Mouse (Mus musculus) forelimb bud, embryonic 11.5 days (tissue): Measurements from ENCODE around the gene Tmem143.
"Not testable (repeated sequence)": the region's sequence is repeated elsewhere in the genome, so short reads cannot be mapped to it uniquely, and the experiment has no call there.

Source experiments
- DNase-seq: peaks from one replicate; pipeline ENCODE4 v3.0.0-alpha.2; 2012; ENCODE audit warnings: low read depth, low spot score

Tmem143 gene

GRCm38 (mm10) chr7:45896517-45897257 is at the start of gene Tmem143, which contains the start of gene Syngr4:
Gene Tmem143 (plus strand): TSS chr7:45896941.
Gene Syngr4 (minus strand): TSS chr7:45896714.
- DNase-seq = peak; percentile 99

GRCm38 (mm10) chr7:45848447-45849027 is 48.2 kb upstream of the Tmem143 start:
- DNase-seq = no peak

- no peak for DNase-seq
These were observed 46.1 kb upstream of the Tmem143 start for GRCm38 (mm10) chr7:45850661-45851060.

- no peak for DNase-seq
These were observed 43.7 kb upstream of the Tmem143 start for GRCm38 (mm10) chr7:45853089-45853488.

DNA sequence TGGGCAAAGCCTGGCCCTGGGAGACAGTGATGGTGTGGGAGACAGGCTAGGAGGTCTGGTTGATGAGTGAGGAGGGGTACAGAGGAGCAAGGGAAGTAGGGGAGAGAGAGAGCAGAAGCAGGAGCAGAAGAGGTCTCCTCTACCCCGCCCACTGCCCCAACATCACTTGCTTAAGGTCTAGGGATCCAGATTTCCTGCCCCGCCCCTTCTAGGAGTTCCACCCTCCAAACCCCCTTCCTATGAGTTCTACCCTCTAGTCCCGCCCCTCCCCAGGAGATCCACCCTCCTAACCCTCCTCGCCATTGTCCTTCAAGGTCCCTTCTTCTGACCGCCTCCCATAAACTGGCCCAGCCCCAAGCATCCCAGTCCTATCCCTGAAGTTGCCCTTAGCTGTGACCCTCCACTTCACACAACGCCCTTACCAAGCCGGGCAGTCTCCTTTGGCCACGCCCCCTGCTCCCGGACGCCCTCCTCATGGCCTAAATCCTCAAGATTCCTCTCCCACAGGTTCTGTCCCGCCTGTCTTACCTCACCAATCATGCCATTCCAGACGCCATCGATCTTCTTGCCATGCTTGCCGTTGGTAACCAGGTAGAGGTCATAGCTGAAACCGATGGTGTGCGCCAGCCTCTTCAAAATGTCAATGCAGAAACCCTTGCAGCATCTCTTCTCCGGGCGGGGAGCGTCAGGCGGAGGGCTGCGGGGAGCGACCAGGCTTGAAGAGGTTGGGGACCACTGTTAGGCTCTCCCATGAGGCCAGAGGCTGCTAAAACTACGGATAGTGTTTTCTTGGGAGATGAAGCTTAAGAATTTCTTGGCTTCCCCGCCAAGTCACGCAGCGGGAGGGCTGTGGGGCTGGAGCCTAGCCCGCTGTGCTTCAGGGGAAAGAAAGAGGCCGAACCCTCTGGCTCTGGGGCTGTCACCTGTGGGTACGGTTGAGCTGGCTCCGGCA is 39.5 kb upstream of the Tmem143 start:
- DNase-seq = peak; percentile 27

- no peak for DNase-seq
These were observed 37.7 kb upstream of the Tmem143 start for GRCm38 (mm10) chr7:45859008-45859407.

- no peak for DNase-seq
These were observed 33.9 kb upstream of the Tmem143 start for GRCm38 (mm10) chr7:45862804-45863203.

DNA sequence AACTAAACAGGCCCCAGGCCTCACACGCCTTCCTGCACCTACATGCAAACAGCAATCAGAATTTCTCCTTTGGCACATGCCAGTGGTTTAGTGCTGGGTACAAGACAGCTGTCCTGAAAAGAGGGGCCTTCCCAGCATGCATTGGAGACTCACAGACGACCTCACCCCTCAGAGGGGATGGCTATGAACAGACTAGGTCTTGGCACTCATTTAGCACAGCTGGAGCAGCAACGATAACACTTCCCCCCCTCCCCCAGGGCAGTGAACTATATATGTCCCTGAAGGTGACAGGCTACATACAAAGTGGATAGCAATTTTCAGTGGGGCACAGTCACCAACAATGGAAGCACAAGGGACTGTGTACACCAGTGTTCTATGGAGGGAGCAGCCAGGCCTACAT is 32.3 kb upstream of the Tmem143 start:
- DNase-seq = no peak

- peak; percentile 91 for DNase-seq
These were observed 30.5 kb upstream of the Tmem143 start for GRCm38 (mm10) chr7:45865925-45866910.

DNA sequence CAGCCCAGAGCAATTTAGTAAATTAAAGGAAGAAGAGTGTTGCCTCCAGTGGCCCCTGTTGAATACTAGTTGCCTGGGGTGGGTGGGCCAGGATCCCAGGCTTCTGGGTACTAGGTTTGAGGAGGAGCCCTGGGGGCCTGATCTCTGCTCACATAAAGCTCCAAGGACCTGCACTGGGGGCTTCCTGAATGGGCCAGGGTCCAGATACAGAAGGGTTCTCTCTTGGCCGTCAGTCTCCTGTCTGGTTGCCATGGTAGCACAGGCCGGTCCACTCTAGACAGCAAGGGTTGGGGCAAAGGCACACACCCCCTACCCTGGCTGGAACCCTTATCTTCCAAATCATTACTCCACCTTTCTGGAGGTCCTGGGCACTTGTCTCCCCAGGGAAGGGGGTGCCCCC is 28.9 kb upstream of the Tmem143 start:
- DNase-seq = no peak

DNA sequence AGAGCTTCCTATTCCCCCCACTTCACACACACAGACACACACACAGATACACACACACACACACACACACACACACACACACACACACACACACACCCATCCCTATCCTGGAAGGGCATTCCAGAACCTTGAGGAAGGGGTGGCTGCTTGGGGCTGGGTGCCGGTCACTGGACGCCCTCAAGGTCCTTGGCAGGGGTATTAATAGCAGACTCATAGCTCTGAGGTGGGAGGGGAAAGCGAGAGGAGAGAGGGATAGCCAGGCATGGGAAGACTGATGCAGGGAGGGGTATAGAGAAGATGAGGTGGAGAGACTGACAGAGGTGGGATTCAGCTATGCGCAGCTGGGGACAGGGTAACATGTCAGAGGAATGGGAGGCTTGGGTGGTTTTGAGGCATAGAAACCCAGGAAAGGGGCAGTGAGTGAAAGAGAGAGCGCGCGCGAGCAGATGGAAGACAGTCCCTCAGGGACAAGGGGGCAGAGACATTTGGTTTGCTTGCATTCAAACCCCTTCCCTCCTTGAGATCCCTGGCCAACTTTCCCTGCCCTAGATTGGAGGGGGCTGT is 27.6 kb upstream of the Tmem143 start:
- no peak for DNase-seq

DNA sequence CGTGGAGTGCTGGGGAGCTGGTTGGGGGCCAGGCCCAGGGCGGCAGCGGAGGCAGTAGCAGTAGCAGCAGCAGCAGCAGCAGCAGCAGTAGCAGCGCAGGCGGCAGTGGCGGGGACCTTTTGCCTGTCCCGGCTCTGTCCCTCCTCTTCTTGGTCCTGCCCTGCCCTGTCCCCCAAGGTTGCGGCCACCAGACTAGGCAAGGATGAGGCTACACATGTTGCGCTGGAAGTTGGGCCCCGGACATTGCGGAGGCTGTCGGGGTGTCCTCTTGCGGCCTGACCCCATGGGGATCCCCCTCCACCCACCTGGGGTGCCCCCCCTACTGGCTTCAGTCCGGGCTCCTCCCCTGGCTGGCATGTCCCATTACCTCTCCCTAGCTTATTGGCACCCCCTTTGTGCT is 27.0 kb upstream of the Tmem143 start:
- DNase-seq = no peak

DNA sequence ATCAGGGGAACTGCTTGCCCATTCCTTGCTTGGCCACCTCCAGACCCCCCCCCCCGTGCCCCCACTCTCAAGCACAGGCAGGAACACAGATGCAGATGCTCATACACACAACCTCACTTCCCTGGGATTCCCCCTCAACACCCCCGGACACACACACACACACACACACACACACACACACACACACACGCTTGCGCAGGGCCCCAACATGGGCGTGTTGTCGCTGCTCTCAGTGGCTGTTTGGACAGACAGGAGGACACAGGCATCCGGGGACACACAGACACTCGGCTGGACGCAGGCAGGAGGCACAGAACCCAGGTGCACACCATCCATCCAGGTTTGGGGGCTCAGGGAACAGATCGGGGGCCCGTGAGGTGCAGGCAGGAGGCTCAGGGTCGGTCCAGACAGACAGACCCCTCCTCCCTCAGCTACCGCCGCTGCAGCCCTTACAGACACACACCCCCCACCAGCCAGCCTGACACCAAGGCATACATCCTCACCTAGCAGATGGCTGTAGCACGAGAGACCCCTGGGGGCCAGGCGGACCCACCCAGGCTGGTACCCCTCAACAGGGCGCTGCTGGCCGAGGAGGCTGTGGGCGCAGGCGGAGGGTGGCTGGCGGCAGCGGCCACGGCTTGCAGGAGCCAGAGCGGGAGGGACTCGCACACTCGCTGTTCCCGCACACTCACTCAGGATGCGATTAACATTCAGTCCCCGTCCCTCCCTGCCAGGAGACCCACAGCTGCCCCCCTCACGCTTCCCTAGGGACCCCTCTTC is 26.3 kb upstream of the Tmem143 start:
- DNase-seq = no peak

DNA sequence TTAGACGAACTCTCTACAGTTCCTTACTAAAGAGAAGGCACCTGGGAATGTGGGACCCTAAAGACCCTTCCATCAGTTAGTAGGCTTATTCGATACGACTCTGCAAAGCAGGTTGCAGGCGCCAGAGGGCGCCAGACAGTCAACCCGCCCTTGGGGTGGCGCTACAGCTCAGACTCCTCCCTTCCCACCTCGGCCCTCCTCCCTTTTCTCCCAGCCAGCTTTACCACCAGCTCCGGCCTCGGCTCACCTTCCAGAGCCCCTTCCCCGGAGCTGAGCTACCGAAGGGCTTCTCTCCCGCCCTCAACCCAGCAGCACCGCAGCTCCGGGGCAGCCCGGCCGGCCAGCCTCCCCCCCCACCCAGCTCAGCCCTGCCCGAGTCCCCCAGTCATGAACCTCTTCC is 24.1 kb upstream of the Tmem143 start, which contains the start of gene Kdelr1:
Gene Kdelr1, plus strand, starts transcription at position 149 of the 400 bp plus-strand sequence.
- peak; percentile 96 for DNase-seq

DNA sequence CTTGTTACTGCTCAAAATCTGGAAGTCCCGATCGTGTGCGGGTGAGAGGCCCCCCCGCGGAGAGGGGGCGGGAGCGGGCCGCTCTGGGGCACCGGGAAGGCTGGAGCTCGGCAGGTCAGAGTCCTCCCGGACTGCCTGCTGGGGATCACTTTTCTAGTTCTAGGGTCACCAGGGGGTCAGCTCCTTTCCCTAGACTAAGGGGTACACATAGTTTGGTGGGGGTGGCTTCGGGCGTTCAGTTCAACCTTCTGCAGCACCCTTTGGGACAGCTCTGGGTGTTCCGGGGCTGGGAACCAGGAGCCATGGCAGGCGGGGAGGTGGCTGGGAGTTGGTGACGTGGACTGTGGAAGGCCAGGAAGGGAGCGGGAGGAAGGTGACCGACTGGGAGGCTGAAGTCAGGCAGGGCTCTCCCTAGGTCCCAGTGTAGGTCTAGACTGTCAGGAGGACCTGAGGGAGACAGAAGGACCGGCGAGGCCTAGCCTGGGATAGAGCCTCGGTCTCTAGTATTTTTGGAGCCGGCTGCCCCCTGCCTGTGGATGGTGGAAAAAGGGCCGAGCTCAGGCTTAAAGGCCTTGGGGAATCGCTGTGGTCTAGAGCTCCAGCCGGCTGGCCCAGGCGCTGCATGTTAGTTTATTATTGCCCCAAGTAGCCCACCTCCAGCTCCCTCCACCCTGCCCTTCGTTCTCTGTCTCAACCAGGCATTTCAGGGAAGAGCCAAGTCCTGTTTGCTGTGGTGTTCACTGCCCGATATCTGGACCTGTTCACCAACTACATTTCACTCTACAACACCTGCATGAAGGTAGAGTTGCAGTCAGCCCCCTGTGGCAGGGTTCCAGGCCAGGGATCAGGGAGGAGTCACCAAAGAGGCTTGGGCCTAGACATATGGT is 23.4 kb upstream of the Tmem143 start:
- DNase-seq = peak; percentile 31

DNA sequence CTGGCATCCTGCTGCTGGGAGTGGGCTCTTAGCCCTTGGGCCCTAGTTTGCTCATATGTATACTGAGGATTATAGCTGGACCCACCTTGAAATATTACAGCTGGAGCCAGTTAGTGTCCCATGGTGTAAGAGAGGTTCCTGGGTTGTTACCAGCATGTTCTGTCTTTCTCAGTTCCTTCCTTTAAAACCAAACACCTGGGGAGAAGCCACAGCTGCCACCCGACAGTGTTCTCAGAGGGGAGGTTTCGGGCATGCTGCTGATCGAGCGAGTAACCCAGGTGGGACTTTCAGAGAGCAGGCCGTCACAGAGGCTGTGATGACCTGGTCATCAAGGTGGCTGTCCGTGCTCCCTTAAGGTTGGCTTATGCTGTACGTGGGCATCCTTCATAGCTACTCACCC is 19.8 kb upstream of the Tmem143 start:
- DNase-seq = no peak

DNA sequence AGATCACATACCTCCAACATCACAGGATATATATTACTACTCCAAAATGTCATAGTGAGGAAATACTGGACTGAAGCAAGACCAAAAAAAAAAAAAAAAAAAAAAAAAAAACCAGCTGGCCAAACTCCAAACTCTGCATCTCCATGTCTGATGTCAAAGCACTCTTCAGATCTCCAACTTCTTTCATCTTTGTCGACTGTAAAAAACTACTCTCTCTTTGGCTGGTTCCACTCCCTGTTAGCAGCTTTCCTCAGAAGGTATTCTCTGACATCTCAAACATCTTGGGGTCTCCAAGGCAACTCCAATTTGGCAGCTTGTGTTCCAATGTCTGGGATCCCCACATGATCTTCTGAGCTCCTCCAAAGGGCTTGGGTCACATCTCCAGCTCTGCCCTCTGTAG is 18.5 kb upstream of the Tmem143 start, which contains the start of gene Grin2d:
Gene Grin2d, minus strand, starts transcription at position 101 of the 400 bp plus-strand sequence.
- not testable (repeated sequence) for DNase-seq

GRCm38 (mm10) chr7:45880531-45880930 is 16.2 kb upstream of the Tmem143 start:
- no peak for DNase-seq

DNA sequence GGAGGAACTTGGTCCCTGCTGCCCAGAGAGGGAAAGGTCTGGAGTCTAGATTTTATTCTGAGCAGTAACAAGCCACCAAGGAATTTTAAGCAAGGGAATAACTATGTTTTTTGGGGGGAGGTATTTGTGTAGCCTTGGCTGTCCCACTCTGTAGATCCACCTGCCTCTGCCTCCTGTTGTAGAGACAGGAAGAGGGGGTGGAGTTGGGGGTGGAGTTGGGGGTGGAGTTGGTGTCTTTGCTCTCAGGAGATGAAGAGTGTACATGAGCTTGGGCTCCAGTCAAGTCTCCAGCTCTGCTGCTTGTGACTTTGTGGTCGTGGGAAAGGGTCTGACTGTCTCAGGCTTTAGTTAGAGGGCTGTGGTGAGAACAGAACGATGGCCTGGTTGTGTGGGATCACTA is 15.7 kb upstream of the Tmem143 start:
- DNase-seq = no peak
